Mouse (Mus musculus): ENCODE results near the gene 9430097D07Rik. TPM values are rescaled to one million over a fixed set of nuclear protein-coding genes. Genes with fewer than 3 reads are reported as not detected.

The 9430097D07Rik gene
- polyA plus RNA-seq (2015; fragmentation: Illumina TruSeq; extraction: RNeasy Lipid Tissue Mini Kit (QIAGEN cat#74804); ENCODE audit: insufficient read depth, low replicate concordance), result 0.15 TPM

DNA sequence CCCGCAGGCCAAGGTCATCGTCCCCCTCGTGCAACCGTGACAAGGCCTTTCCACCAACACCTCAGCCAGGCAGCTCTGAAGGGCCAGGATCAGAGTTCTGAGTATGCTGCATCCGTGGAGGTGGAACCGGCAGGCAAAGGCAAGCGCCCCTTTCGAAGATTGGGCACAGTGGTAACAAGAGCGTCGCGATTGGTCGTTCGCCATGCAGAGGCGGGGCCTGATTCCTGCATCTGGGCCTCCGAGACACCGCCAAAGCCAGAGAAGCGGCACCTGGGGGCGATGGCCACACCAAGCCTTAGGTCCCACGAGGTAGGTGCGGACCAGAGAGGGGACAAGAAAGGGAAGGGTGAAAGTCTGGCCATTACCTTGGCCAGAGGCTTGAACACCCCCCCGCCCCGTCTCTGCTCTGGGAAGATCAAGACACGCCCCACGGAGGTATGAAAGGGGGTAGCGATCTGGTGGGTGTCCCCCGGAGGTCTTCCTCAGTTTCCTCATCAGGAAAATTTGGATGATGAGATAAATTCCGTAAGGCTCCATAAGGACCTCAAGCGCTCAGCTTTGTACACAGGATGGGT lies at the start of gene 9430097D07Rik:
Gene 9430097D07Rik (minus strand): TSS at position 99 of the 575 bp plus-strand sequence.

GRCm38 (mm10) chr2:32621517-32621859 lies 46.0 kb upstream of the 9430097D07Rik start, which contains the start of gene Ak1:
Gene Ak1, plus strand, starts transcription at chr2:32621758.

GRCm38 (mm10) chr2:32599409-32599808 lies 23.9 kb upstream of the 9430097D07Rik start, which contains the start of gene St6galnac6:
Gene St6galnac6, plus strand, starts transcription at chr2:32599709.

DNA sequence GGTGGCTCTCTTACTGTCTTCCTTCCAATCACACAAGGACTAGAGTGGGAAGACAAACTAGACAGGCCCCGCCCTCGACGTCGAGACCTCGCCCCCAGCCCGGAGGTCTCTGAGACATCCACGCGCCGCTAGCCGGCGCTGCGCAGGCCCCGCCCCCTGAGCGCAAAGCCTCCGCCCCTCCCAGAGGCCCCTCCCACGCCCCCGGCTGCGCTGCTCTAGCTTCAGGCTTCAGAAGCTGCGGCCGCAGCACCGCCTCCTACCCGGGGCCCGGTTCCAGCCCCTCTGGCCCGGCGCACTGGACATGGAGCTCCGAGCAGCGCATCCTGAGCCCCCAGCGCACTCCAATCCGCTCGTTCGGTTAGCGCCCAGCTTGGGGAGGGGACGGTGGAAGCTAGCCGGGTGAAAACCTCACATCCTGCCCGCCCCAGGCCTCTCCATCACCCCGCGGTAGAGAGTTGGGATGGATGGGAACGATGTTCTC lies 11.4 kb upstream of the 9430097D07Rik start, which contains the start of gene St6galnac4:
Gene St6galnac4 (plus strand): TSS at position 225 of the 481 bp plus-strand sequence.

GRCm38 (mm10) chr2:32574497-32574896 lies 987 bp downstream of the 9430097D07Rik start, which contains the start of gene Pip5kl1:
Gene Pip5kl1, plus strand, starts transcription at chr2:32574797.

GRCm38 (mm10) chr2:32570698-32571494 lies 4.6 kb downstream of the 9430097D07Rik start, which contains the start of gene Dpm2:
Gene Dpm2, plus strand, starts transcription at chr2:32570858.

GRCm38 (mm10) chr2:32534733-32535471 lies 40.6 kb downstream of the 9430097D07Rik start, which contains the start of gene Fam102a:
Gene Fam102a, plus strand, starts transcription at chr2:32535332.

Other genes starting within 250 kb of the 9430097D07Rik start
- gene Ciz1, start 223.4 kb downstream of the 9430097D07Rik start, polyA plus RNA-seq (2015; fragmentation: Illumina TruSeq; extraction: RNeasy Lipid Tissue Mini Kit (QIAGEN cat#74804); ENCODE audit: insufficient read depth, low replicate concordance), result 93.7 TPM
- 1.8 TPM for gene Dnm1, start 222.3 kb downstream of the 9430097D07Rik start, polyA plus RNA-seq (2015; fragmentation: Illumina TruSeq; extraction: RNeasy Lipid Tissue Mini Kit (QIAGEN cat#74804); ENCODE audit: insufficient read depth, low replicate concordance)
- 15.2 TPM for gene 1110008P14Rik, start 193.7 kb downstream of the 9430097D07Rik start, polyA plus RNA-seq (2015; fragmentation: Illumina TruSeq; extraction: RNeasy Lipid Tissue Mini Kit (QIAGEN cat#74804); ENCODE audit: insufficient read depth, low replicate concordance)
- gene Lcn2, start 187.4 kb downstream of the 9430097D07Rik start, polyA plus RNA-seq (2015; fragmentation: Illumina TruSeq; extraction: RNeasy Lipid Tissue Mini Kit (QIAGEN cat#74804); ENCODE audit: insufficient read depth, low replicate concordance), result 8.3 TPM
- gene Ptges2, start 179.8 kb downstream of the 9430097D07Rik start, polyA plus RNA-seq (2015; fragmentation: Illumina TruSeq; extraction: RNeasy Lipid Tissue Mini Kit (QIAGEN cat#74804); ENCODE audit: insufficient read depth, low replicate concordance), result 6.1 TPM
- 3.5 TPM for gene Naif1, start 125.2 kb downstream of the 9430097D07Rik start, polyA plus RNA-seq (2015; fragmentation: Illumina TruSeq; extraction: RNeasy Lipid Tissue Mini Kit (QIAGEN cat#74804); ENCODE audit: insufficient read depth, low replicate concordance)
- gene Slc25a25, start 124.2 kb downstream of the 9430097D07Rik start, polyA plus RNA-seq (2015; fragmentation: Illumina TruSeq; extraction: RNeasy Lipid Tissue Mini Kit (QIAGEN cat#74804); ENCODE audit: insufficient read depth, low replicate concordance), result 8.4 TPM
- gene Fam102a, start 40.4 kb downstream of the 9430097D07Rik start, polyA plus RNA-seq (2015; fragmentation: Illumina TruSeq; extraction: RNeasy Lipid Tissue Mini Kit (QIAGEN cat#74804); ENCODE audit: insufficient read depth, low replicate concordance), result 28.0 TPM
- 56.7 TPM for gene Dpm2, start 4.8 kb downstream of the 9430097D07Rik start, polyA plus RNA-seq (2015; fragmentation: Illumina TruSeq; extraction: RNeasy Lipid Tissue Mini Kit (QIAGEN cat#74804); ENCODE audit: insufficient read depth, low replicate concordance)
- gene Pip5kl1, start 887 bp downstream of the 9430097D07Rik start, polyA plus RNA-seq (2015; fragmentation: Illumina TruSeq; extraction: RNeasy Lipid Tissue Mini Kit (QIAGEN cat#74804); ENCODE audit: insufficient read depth, low replicate concordance), result not detected
- gene St6galnac4, start 11.4 kb upstream of the 9430097D07Rik start, polyA plus RNA-seq (2015; fragmentation: Illumina TruSeq; extraction: RNeasy Lipid Tissue Mini Kit (QIAGEN cat#74804); ENCODE audit: insufficient read depth, low replicate concordance), result 16.1 TPM
- gene St6galnac6, start 24.0 kb upstream of the 9430097D07Rik start, polyA plus RNA-seq (2015; fragmentation: Illumina TruSeq; extraction: RNeasy Lipid Tissue Mini Kit (QIAGEN cat#74804); ENCODE audit: insufficient read depth, low replicate concordance), result 11.3 TPM
- 6.3 TPM for gene Ak1, start 46.1 kb upstream of the 9430097D07Rik start, polyA plus RNA-seq (2015; fragmentation: Illumina TruSeq; extraction: RNeasy Lipid Tissue Mini Kit (QIAGEN cat#74804); ENCODE audit: insufficient read depth, low replicate concordance)
- 19.9 TPM for gene Eng, start 70.9 kb upstream of the 9430097D07Rik start, polyA plus RNA-seq (2015; fragmentation: Illumina TruSeq; extraction: RNeasy Lipid Tissue Mini Kit (QIAGEN cat#74804); ENCODE audit: insufficient read depth, low replicate concordance)
- 9.0 TPM for gene Fpgs, start 128.5 kb upstream of the 9430097D07Rik start, polyA plus RNA-seq (2015; fragmentation: Illumina TruSeq; extraction: RNeasy Lipid Tissue Mini Kit (QIAGEN cat#74804); ENCODE audit: insufficient read depth, low replicate concordance)
- gene Cdk9, start 137.4 kb upstream of the 9430097D07Rik start, polyA plus RNA-seq (2015; fragmentation: Illumina TruSeq; extraction: RNeasy Lipid Tissue Mini Kit (QIAGEN cat#74804); ENCODE audit: insufficient read depth, low replicate concordance), result 102 TPM
- 19.7 TPM for gene Sh2d3c, start 145.4 kb upstream of the 9430097D07Rik start, polyA plus RNA-seq (2015; fragmentation: Illumina TruSeq; extraction: RNeasy Lipid Tissue Mini Kit (QIAGEN cat#74804); ENCODE audit: insufficient read depth, low replicate concordance)
- not detected for gene 6330409D20Rik, start 165.3 kb upstream of the 9430097D07Rik start, polyA plus RNA-seq (2015; fragmentation: Illumina TruSeq; extraction: RNeasy Lipid Tissue Mini Kit (QIAGEN cat#74804); ENCODE audit: insufficient read depth, low replicate concordance)
- 12.6 TPM for gene Tor2a, start 181.6 kb upstream of the 9430097D07Rik start, polyA plus RNA-seq (2015; fragmentation: Illumina TruSeq; extraction: RNeasy Lipid Tissue Mini Kit (QIAGEN cat#74804); ENCODE audit: insufficient read depth, low replicate concordance)
- 0.12 TPM for gene Ttc16, start 199.9 kb upstream of the 9430097D07Rik start, polyA plus RNA-seq (2015; fragmentation: Illumina TruSeq; extraction: RNeasy Lipid Tissue Mini Kit (QIAGEN cat#74804); ENCODE audit: insufficient read depth, low replicate concordance)
- gene Ptrh1, start 200.1 kb upstream of the 9430097D07Rik start, polyA plus RNA-seq (2015; fragmentation: Illumina TruSeq; extraction: RNeasy Lipid Tissue Mini Kit (QIAGEN cat#74804); ENCODE audit: insufficient read depth, low replicate concordance), result 2.1 TPM
- not detected for gene Cfap157, start 208.7 kb upstream of the 9430097D07Rik start, polyA plus RNA-seq (2015; fragmentation: Illumina TruSeq; extraction: RNeasy Lipid Tissue Mini Kit (QIAGEN cat#74804); ENCODE audit: insufficient read depth, low replicate concordance)